Mouse (Mus musculus): ENCODE data around the gene Gtdc1.

- TF ChIP-seq POLR2A (IDR thresholded peaks at IDR 0.05; ENCODE audit: control insufficient read depth, low read depth, low read length) (no peak), CTCF (IDR thresholded peaks at IDR 0.05; ENCODE audit: control insufficient read depth, insufficient read depth, insufficient replicate concordance, low read depth, low read length) (no peak)
Observed at GRCm38 (mm10) chr2:44873718-44874117, 53.7 kb downstream of the Gtdc1 start.

Data from testis, adult 2 months (tissue).